Mouse (Mus musculus) heart, postnatal 14 days (tissue): ENCODE results near the gene Lrrc8b. TPM values are rescaled to one million over a fixed set of nuclear protein-coding genes. Genes with fewer than 3 reads are reported as not detected.
A peak's percentile ranks its signal among the peaks of the same experiment; 100 is the strongest.

ENCODE experiments used
- DNase-seq, 2 experiments: peaks; one replicate each; pipeline ENCODE4 v3.0.0; 2021 to 2022
- intact Hi-C: fragments of 180-260 bp; cut with DNase I; formaldehyde crosslinking; loops from one replicate; pipeline ENCODE4 v1.15.1; 2025
- long read RNA-seq, 2 experiments: library from polyadenylated mRNA; stranded (forward); transcript quantifications; one replicate each; pipeline ENCODE4 v2.0.0; 2021
- total RNA-seq, 2 experiments: library from RNA; stranded (reverse); gene quantifications; 2 replicates each; pipeline ENCODE4 v1.2.3; 2021

Lrrc8b gene
- 10 to 100 TPM in 1 of 2 experiments, 1 to 10 TPM in 1; 8.8 to 10.6 TPM for total RNA-seq
- long read RNA-seq, experiment 1, partial matches to known transcripts = 0 of 1 reads
- long read RNA-seq, experiment 1, other reads (novel, unspliced or antisense) = 1 of 1 reads
- long read RNA-seq, experiment 2 = 0 reads

DNA sequence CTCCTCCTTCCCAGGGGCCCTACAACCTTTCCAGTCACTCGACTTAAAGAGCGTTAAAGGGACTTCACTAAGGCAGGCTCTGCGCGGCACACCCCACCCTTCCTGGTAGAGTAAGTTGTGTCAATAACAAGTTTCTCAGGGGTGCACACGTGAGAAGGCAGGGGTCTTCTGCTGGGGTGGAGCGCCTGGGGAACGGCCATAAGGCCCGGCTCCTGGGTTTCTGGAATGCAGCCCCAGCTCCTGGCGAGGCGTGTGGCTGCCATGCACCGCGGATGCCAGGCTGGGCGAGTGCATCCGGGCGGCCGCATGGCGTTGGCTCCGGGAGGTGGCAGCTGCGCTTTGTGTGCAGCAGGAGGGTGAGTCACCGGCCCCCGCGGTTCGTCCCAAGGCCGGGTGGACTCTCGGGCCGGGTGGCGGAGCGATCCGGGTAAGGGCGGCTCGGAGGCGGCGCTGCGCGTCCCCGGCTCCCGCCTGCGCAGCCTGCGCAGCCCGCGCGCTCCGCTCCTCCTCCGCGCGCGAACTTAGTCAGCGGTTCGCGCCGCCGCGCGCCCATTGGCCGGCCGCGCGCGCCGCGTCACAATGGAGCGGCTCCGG, at the start of gene Lrrc8b:
Gene Lrrc8b, plus strand, starts transcription at position 578 of the 594 bp plus-strand sequence.
- intact Hi-C loops = no loop called here
- peak; percentile 87 to 90 for DNase-seq

DNA sequence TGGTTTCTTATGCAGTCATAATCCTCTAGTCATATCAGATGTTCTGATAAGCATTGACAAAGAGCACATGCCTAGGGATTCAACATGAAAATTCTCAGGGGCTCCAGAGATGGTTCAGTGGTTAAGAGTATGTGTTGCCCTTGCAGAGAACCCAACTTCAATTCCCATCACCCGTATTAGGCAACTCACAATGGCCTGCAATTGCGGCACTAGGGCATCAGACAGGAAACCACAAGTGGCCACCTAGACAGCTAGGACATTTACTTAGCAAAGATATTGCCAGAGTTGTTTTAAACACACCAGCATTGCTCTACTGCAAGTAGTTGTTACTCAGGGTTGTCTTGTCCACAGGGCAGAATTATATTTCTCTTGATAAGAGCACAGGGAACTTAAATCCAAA, 34.1 kb upstream of the Lrrc8b start:
- intact Hi-C loops = no loop called here
- DNase-seq = no peak

DNA sequence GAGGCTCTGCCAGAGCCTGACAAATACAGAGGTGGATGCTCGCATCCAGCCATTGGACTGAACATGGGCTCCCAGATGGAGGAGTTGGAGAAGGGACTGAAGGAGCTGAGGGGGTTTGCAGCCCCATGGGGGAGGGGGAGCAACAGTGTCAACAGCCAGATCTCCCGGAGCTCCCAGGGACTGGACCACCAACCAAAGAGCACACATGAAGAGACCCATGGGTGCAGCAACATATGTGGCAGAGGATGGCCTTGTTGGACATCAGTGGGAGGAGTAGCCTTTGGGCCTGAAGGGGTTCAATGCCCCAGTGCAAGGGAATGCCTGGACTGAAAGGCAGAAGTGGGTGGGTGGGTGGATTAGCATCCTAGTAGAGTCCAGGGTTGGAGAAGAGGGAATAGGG, 25.2 kb upstream of the Lrrc8b start:
- DNase-seq = no peak
- intact Hi-C loops = no loop called here

GRCm38 (mm10) chr5:105393731-105394130, 21.8 kb upstream of the Lrrc8b start:
- DNase-seq = no peak
- intact Hi-C loops = no loop called here

GRCm38 (mm10) chr5:105395188-105395587, 20.4 kb upstream of the Lrrc8b start:
- intact Hi-C loops = no loop called here
- no peak for DNase-seq

DNA sequence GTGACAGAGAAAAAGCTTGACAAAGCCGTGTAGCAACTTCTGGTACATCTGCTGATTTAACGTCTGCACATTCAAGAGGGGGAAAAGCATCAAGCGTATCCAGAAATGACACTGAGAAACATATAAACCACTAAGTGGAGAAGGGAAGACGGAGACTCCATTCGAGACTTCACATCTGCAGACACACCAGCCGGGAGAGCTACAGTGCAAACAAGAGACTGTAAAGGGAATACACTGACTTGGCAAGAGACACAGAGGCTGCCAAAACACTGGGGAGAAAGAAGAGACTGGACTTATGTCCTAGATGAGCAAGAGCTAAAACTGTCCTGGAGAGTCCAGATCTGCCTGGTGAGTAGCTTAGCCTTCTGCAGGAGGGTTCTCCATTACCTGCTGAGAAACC, 16.6 kb upstream of the Lrrc8b start:
- intact Hi-C loops = no loop called here
- no peak for DNase-seq

GRCm38 (mm10) chr5:105399631-105400423, 15.7 kb upstream of the Lrrc8b start:
- peak; percentile 64 to 80 for DNase-seq
- intact Hi-C loops = loop anchor here (10.0 kb wide), 1 partner anchor 285 kb away; no protein-coding TSS in a partner anchor

DNA sequence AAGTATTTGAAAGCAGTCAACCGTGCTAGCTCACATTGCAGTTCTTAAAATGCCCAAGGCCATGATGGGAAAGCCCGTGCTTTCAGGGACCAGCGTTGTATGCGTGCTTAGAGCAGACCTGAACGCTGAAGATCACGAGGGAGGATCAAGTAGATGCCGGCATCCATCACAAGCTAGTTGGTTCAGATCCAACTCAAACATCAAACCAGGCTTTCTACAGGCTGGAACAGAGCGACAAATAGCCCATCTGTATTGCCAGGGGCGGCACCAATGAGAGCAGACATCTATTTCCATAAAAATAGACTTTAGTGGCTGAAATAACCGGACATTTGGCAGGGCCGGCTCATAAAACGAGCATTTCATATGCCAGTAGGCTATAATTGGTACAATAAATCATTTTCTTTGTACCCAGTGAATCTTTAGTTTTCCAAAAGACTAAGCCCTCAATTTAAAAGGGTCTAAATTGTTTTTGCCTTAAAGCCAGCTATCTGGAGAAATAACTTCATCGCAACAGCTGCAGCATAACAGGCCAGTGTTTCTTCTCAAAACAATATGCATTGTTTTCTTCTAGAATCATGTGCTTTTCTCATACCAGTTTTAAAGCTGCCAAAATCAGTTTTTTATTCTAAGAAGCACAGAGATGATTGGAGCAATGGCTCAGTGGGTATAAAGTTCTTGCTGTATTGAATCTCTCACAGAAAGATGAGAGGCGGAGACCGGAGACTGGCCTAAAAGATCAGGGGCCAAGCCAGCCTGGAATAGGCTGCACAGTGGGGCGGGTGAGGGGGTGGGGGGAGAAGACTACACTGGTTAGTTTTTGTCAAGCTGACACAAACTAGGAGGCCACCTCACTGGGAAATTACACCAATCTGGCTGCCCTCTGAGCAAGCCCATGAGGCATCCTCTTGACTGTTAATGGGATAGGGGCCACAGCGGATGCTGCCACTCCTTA, 14.9 kb upstream of the Lrrc8b start:
- DNase-seq = peak in 1 of 2 experiments; percentile 23
- intact Hi-C loops = loop anchor here (10.0 kb wide), 1 partner anchor 284 kb away; no protein-coding TSS in a partner anchor

- intact Hi-C loops = loop anchor here (10.0 kb wide), 1 partner anchor 283 kb away; no protein-coding TSS in a partner anchor
- DNase-seq = no peak
Observed at GRCm38 (mm10) chr5:105401536-105401935, 14.0 kb upstream of the Lrrc8b start.

GRCm38 (mm10) chr5:105404961-105405360, 10.6 kb upstream of the Lrrc8b start:
- intact Hi-C loops = loop anchor here (1.0 to 10.0 kb wide), 5 partner anchors 88 to 464 kb away; partner anchors contain the start of gene Lrrc8c
- peak; percentile 77 to 86 for DNase-seq

DNA sequence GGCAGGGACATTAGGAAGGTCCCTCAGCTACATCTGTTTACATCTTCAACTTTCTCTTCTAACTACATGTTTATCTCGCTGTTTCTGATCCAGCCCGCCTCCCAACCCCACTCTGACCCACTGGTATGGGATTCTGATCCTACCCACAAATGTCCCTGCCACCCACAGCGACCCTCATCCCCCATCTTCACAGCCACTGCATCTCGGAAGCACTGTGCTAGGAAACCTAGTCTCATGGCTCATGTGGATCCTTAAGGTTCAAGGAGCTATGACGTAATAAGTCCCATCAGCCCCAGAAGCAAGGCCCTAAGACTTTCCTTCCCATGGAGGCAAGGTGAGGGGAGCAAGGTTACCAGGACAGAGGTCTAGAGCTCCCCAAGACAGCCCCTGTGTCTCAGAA, 7.9 kb upstream of the Lrrc8b start:
- no peak for DNase-seq
- intact Hi-C loops = loop anchor here (5.0 to 10.0 kb wide), 2 partner anchors 110 to 277 kb away; partner anchors contain the start of gene Lrrc8c

GRCm38 (mm10) chr5:105409092-105409491, 6.5 kb upstream of the Lrrc8b start:
- intact Hi-C loops = loop anchor here (5.0 to 10.0 kb wide), 2 partner anchors 108 to 276 kb away; partner anchors contain the start of gene Lrrc8c
- DNase-seq = no peak

- DNase-seq = no peak
- intact Hi-C loops = no loop called here
Observed at GRCm38 (mm10) chr5:105410521-105411293, 4.9 kb upstream of the Lrrc8b start.

DNA sequence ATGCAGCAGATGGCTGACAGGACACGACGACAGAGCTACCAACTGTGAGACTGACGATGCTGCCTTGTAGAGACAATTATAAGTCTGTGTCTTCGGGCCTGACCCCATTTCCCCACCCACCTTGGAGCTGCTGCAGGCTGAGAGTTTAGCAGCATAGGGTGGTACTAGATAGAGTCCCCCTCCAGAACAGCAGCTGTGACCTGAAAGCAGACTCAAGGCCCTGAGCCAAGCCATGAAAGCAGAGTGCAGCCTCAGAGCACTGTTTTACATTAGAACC, 4.3 kb upstream of the Lrrc8b start:
- intact Hi-C loops = no loop called here
- no peak for DNase-seq

DNA sequence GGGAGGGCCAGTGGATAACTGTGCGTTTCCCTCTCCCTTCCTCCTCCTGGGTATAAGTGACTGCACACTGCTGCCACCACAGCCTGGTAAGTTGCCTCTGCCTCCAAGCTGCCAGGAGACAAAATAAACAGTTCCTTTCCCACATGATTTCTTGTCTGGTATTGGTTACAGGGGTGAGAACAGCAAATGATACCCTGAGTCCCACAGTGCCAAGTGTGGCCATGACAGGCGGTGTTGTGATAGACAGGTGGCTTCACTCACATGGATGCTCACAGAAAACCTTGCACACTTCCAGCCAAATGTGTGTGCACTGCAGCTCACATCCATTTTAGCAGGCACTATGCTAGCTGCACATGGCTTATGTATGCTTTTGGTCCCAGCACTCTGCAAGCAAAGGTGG, 3.8 kb upstream of the Lrrc8b start:
- intact Hi-C loops = no loop called here
- DNase-seq = no peak

DNA sequence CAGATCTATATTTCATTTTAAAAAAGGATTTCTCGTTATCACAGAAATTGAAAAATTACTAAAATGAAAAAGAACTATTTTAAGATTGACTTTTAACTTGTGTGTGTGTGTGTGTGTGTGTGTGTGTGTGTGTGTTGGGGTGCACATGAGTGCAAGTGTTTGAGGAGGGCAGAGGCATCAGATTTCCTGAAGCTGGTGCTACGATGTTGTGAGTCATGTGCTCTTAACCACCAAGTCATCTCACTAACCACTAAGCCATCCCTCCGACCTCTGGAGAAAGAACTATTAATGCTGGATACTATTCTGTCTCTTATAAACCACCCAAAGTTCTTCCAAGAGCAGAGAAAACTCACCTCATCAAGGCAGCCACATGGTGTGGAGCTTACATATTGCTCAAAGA, 2.9 kb upstream of the Lrrc8b start:
- no peak for DNase-seq
- intact Hi-C loops = no loop called here

DNA sequence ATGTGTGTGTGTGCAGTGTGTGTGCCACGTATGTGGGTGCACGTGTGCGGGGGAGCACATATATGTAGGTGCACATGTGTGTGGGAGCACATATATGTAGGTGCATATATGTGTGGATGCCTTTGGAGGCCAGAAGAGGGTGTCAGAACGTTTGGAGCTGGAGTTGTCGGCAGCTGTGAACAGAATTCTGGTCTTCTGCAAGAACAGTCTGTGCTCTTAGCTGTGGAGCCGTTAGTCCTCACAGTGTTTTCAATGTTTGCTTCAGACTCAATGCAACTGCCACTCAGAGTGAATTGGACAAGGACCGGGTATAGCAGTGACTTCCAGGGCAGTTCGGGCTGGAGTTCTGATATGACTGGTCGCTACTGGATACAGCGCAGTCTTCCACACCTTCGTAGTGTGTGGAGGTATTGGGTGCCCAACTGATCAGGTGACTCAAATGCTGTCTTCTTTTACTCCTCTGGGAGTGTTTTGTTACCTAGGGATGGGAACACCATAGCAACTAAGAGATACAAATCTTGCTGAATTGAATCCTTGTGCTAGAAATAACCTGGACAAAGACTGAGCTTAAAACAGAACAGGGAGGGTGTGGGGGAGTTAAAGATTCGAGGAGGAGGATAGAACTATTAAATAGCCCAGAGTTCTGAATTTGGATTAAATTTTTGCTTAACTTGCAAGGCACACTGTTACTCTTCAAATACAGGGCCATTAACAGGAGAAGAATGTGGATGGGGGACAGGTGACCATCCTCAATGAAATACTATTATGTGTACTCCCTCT, 1.0 kb upstream of the Lrrc8b start:
- intact Hi-C loops = no loop called here
- no peak for DNase-seq

GRCm38 (mm10) chr5:105415951-105416675, 538 bp downstream of the Lrrc8b start:
- intact Hi-C loops = no loop called here
- DNase-seq = no peak
